Mouse (Mus musculus) forebrain, embryonic 13.5 days (tissue): ENCODE measurements around the gene Slc48a1. TPM values are rescaled to one million over a fixed set of nuclear protein-coding genes. Genes with fewer than 3 reads are reported as not detected.

Source experiments
- ATAC-seq: fragments of 200-750 bp; cut with Nextera tagmentation; 2 replicates; pipeline ENCODE4 v1.8.0; 2017
- H3K27ac ChIP-seq: fragments of 300-500 bp; sonication (generic); 2 replicates; pipeline ENCODE4 v1.5.1; 2015; ENCODE audit warnings: inconsistent platforms, mild to moderate bottlenecking, moderate library complexity
- H3K27me3 ChIP-seq: fragments of 300-500 bp; sonication (generic); 2 replicates; pipeline ENCODE4 v1.6.1; 2015; ENCODE audit warnings: mild to moderate bottlenecking, inconsistent platforms
- H3K36me3 ChIP-seq: fragments of 300-500 bp; sonication (generic); 2 replicates; pipeline ENCODE4 v1.6.1; 2015; ENCODE audit warnings: mild to moderate bottlenecking, inconsistent platforms; ENCODE audit not compliant: poor library complexity, severe bottlenecking
- H3K4me1 ChIP-seq: fragments of 300-500 bp; sonication (generic); 2 replicates; pipeline ENCODE4 v1.6.1; 2015; ENCODE audit warnings: inconsistent platforms
- H3K4me2 ChIP-seq: fragments of 300-500 bp; sonication (generic); 2 replicates; pipeline ENCODE4 v1.6.1; 2015; ENCODE audit warnings: inconsistent platforms, mild to moderate bottlenecking, moderate library complexity
- H3K4me3 ChIP-seq: fragments of 300-500 bp; sonication (generic); 2 replicates; pipeline ENCODE4 v1.5.1; 2015; ENCODE audit warnings: mild to moderate bottlenecking, inconsistent platforms
- H3K9ac ChIP-seq: fragments of 300-500 bp; sonication (generic); 2 replicates; pipeline ENCODE4 v1.6.1; 2015; ENCODE audit warnings: mild to moderate bottlenecking, inconsistent platforms
- H3K9me3 ChIP-seq: fragments of 300-500 bp; sonication (generic); replicated peaks from 2 replicates; pipeline ENCODE4 v1.6.1; 2016; ENCODE audit warnings: inconsistent platforms
- WGBS: fragments of 180-500 bp; shearing (Covaris S2); methylation state at CpG from one replicate; pipeline ENCODE4 v1.1.7; 2015; 5-methylcytosine and 5-hydroxymethylcytosine counted together
- polyA plus RNA-seq: library from polyadenylated mRNA; unstranded; fragments of >200 nt; fragmentation: Nextera tagmentation; extraction: Ambion mirVana; gene quantifications from 2 replicates; pipeline ENCODE4 v1.2.1, GENCODE M21; 2015

Gene Slc48a1
- polyA plus RNA-seq, result 44.1 and 45.2 TPM in 2 replicates

GRCm38 (mm10) chr15:97778311-97779098 lies at the start of gene Slc48a1:
Gene Slc48a1 (plus strand): TSS chr15:97778520.
- ATAC-seq, result no peak
- WGBS, result 78% methylated on average over 8 of the region's 8 CpGs
- Histone ChIP-seq H3K27ac (no peak within 1 kb of the TSS), H3K4me2 (no peak within 1 kb of the TSS), H3K27me3 (peaks cover 19% of the 10 kb centered on the region), H3K9me3 (no peaks in the 10 kb centered on the region), H3K9ac (no peak within 1 kb of the TSS), H3K4me1 (peaks cover 33% of the 10 kb centered on the region), H3K4me3 (no peak within 1 kb of the TSS), H3K36me3 (no peaks in the 10 kb centered on the region)

GRCm38 (mm10) chr15:97728804-97729203 lies 49.5 kb upstream of the Slc48a1 start:
- H3K4me2 ChIP-seq, result no peak overlapping the region
- 62% methylated on average over 7 of the region's 7 CpGs for WGBS
- H3K27ac ChIP-seq, result no peak overlapping the region
- H3K4me3 ChIP-seq, result no peak overlapping the region
- H3K9me3 ChIP-seq, result no peaks in the 10 kb centered on the region
- H3K27me3 ChIP-seq, result no peaks in the 10 kb centered on the region
- H3K36me3 ChIP-seq, result no peaks in the 10 kb centered on the region
- no peak overlapping the region for H3K9ac ChIP-seq
- no peak for ATAC-seq
- H3K4me1 ChIP-seq, result no peaks in the 10 kb centered on the region

DNA sequence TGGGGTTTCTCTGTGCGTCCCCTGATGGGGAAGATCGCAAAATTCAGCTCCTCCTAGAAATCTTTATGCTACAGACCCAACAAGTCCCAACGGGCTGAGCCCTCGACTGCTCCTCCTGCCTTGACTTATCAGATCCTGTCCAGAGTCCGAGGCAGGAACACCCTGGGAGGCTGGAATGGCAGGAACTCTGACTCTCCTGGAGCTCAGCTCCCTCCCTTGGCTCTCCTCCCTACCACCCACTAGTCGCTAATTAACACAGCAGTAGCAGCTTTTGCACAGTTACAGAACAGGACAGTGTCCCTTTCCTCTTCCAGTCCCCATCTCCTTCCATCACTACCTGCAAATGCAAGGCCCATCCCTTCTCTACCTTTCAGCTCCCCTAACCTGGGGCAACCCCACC lies 48.0 kb upstream of the Slc48a1 start:
- Histone ChIP-seq H3K9ac (no peak overlapping the region), H3K9me3 (no peaks in the 10 kb centered on the region), H3K36me3 (no peaks in the 10 kb centered on the region), H3K4me3 (no peak overlapping the region), H3K4me2 (no peak overlapping the region), H3K27ac (no peak overlapping the region), H3K27me3 (no peaks in the 10 kb centered on the region), H3K4me1 (no peaks in the 10 kb centered on the region)
- ATAC-seq, result no peak
- 62% methylated on average over 6 of the region's 6 CpGs for WGBS

DNA sequence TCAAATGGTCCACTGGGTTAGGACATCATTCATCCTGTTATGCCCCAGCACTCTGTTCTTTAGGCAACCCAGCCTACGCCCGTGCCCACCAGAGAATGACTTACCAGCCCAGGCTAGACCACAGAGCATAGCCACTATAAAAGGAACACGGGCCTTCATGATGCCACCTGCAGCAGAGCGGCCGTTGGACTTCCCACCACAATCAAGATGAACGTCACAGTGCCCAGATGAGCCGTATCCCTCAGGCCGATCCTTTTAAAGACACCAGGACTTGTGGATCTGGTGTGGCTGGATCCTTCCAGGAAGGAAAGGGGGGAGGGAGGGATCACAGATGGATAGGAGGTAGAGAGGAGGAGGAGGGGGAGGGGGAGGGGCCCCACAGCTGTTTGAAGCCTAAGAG lies 47.2 kb upstream of the Slc48a1 start, which contains the start of gene Endou:
TSS of gene Endou (minus strand) at position 229 of the 400 bp plus-strand sequence.
- Histone ChIP-seq H3K27ac (no peak within 1 kb of the TSS), H3K9me3 (no peaks in the 10 kb centered on the region), H3K4me3 (no peak within 1 kb of the TSS), H3K4me1 (no peaks in the 10 kb centered on the region), H3K27me3 (no peaks in the 10 kb centered on the region), H3K9ac (no peak within 1 kb of the TSS), H3K36me3 (no peaks in the 10 kb centered on the region), H3K4me2 (no peak within 1 kb of the TSS)
- WGBS, result 95% methylated on average over 8 of the region's 8 CpGs
- ATAC-seq, result no peak

DNA sequence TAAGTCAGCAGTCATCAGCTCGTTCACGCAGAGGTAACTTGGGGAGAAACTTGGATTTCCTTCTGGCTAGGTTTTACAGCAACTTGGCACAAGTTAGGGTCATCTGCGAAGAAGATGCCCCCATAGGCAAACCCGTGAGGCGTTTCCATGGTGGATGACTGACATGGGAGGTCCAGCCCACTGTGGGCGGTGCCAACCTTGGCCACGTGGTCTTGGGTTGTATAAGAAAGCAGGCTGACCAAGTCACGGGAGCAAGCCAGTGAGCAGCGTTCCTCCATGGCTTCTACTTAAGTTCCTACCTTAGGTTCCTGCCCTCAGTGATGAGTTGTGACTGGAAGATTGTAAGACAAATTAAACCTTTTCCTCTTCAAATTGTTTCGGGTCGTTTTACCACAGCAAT lies 46.3 kb upstream of the Slc48a1 start:
- no peak overlapping the region for H3K4me2 ChIP-seq
- no peak for ATAC-seq
- no peak overlapping the region for H3K4me3 ChIP-seq
- H3K27ac ChIP-seq, result no peak overlapping the region
- 92% methylated on average over 11 of the region's 11 CpGs for WGBS
- H3K27me3 ChIP-seq, result no peaks in the 10 kb centered on the region
- H3K9ac ChIP-seq, result no peak overlapping the region
- H3K9me3 ChIP-seq, result no peaks in the 10 kb centered on the region
- no peaks in the 10 kb centered on the region for H3K4me1 ChIP-seq
- H3K36me3 ChIP-seq, result no peaks in the 10 kb centered on the region

GRCm38 (mm10) chr15:97738923-97739322 lies 39.4 kb upstream of the Slc48a1 start:
- H3K27ac ChIP-seq, result no peak overlapping the region
- 91% methylated on average over 7 of the region's 7 CpGs for WGBS
- H3K9me3 ChIP-seq, result no peaks in the 10 kb centered on the region
- H3K9ac ChIP-seq, result no peak overlapping the region
- H3K4me3 ChIP-seq, result no peak overlapping the region
- no peaks in the 10 kb centered on the region for H3K27me3 ChIP-seq
- H3K4me1 ChIP-seq, result peaks cover 3% of the 10 kb centered on the region; the same call in 1 of the 2 replicates
- ATAC-seq, result no peak
- no peak overlapping the region for H3K4me2 ChIP-seq
- no peaks in the 10 kb centered on the region for H3K36me3 ChIP-seq

DNA sequence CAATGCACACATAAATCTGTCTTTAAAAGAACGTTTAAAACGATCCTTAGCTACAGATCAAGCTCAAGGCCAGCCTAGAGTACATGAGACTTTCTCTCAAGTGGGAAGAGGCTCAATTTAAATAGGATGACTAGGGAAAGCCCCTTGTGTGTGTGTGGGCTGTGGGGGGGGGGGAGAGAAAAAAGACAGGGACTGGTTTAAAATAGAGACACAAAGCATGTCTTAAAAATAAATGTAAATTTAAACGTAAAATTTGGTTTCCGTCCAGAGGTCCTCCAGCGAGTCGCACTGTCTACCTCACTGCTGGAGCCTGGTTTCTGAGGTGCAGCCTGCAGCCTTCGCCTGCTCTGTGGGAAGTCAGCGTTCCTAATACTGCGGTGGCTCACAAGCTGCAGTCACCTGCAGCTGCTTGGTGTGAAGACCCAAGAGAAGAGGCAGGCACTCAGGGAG lies 38.0 kb upstream of the Slc48a1 start:
- H3K4me2 ChIP-seq, result no peak overlapping the region
- no peak overlapping the region for H3K4me3 ChIP-seq
- H3K4me1 ChIP-seq, result peaks cover 6% of the 10 kb centered on the region; the same call in 1 of the 2 replicates
- 87% methylated on average over 9 of the region's 9 CpGs for WGBS
- ATAC-seq, result no peak
- no peaks in the 10 kb centered on the region for H3K9me3 ChIP-seq
- H3K27ac ChIP-seq, result no peak overlapping the region
- no peak overlapping the region for H3K9ac ChIP-seq
- H3K36me3 ChIP-seq, result no peaks in the 10 kb centered on the region
- H3K27me3 ChIP-seq, result no peaks in the 10 kb centered on the region

DNA sequence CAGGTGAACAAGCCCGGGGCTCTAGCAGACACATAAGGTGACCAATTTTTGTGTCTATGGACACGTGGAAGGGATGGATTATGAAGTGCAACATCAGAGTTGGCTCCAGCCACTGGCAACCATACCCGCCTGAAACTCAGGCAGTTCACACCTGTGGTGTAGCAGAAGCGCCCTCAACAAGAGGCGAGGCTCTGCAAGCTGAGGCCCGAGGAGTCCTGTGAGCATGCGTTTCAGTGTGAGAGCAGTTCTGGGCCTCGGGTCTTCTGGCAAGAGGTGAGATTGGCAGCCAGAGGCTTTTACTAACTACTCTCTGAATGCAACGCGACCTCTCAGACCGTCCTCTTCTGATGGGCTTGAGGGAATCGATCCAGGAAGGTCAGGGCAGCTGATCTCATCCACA lies 36.7 kb upstream of the Slc48a1 start:
- H3K4me3 ChIP-seq, result no peak overlapping the region
- no peaks in the 10 kb centered on the region for H3K9me3 ChIP-seq
- no peaks in the 10 kb centered on the region for H3K27me3 ChIP-seq
- no peak overlapping the region for H3K4me2 ChIP-seq
- 84% methylated on average over 12 of the region's 12 CpGs for WGBS
- ATAC-seq, result no peak
- peak overlapping the region; percentile 8; the same call in 1 of the 2 replicates for H3K27ac ChIP-seq
- no peak overlapping the region for H3K9ac ChIP-seq
- no peaks in the 10 kb centered on the region for H3K36me3 ChIP-seq
- peaks cover 6% of the 10 kb centered on the region; the same call in 1 of the 2 replicates for H3K4me1 ChIP-seq

DNA sequence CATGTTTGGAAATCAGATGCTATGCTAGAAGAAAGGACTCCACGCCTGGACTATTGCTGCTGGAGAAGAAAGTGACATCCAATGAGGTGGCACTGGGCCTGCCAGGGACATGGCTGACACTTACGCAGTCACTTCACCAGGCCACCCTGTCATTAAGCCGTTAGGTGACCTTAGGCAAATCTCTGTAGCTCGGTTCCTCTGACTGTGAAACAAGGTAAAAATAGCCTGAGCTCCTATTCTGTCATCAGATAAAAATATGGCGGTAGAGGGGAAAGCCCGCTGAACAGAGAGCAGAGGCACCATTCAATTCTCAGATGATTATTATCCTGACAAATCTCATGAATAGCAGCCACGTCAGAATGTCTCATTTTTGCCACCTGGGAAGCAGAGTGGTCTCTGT lies 36.2 kb upstream of the Slc48a1 start:
- 70% methylated on average over 7 of the region's 7 CpGs for WGBS
- peaks cover 6% of the 10 kb centered on the region; the same call in 1 of the 2 replicates for H3K4me1 ChIP-seq
- no peak overlapping the region for H3K4me3 ChIP-seq
- no peak for ATAC-seq
- H3K9me3 ChIP-seq, result no peaks in the 10 kb centered on the region
- no peaks in the 10 kb centered on the region for H3K27me3 ChIP-seq
- H3K27ac ChIP-seq, result 0 out of 2 replicates have a peak overlapping the region, but pooled peaks have one; percentile 8
- H3K4me2 ChIP-seq, result no peak overlapping the region
- no peaks in the 10 kb centered on the region for H3K36me3 ChIP-seq
- no peak overlapping the region for H3K9ac ChIP-seq

DNA sequence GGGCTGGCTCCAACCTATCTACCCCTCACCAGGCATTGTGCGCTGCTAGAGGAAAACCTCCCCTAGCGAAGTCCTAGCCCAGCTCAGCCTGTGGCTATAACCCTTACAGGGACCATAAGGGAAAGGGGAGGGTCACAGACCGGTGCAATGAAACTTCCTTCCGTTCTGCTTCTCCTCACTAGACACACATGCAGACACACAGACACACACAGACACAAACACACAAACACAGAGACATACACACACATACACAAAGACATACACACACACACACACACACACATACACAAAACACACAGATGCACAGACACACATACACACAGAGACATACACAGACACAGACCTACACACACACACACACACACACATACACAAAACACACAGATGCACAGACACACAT lies 35.7 kb upstream of the Slc48a1 start:
- H3K4me2 ChIP-seq, result no peak overlapping the region
- no peaks in the 10 kb centered on the region for H3K27me3 ChIP-seq
- no peaks in the 10 kb centered on the region for H3K36me3 ChIP-seq
- no peak overlapping the region for H3K4me3 ChIP-seq
- H3K9me3 ChIP-seq, result no peaks in the 10 kb centered on the region
- peaks cover 6% of the 10 kb centered on the region; the same call in 1 of the 2 replicates for H3K4me1 ChIP-seq
- no peak overlapping the region for H3K9ac ChIP-seq
- no peak for ATAC-seq
- no peak overlapping the region for H3K27ac ChIP-seq
- WGBS, result 56% methylated on average over 4 of the region's 4 CpGs

DNA sequence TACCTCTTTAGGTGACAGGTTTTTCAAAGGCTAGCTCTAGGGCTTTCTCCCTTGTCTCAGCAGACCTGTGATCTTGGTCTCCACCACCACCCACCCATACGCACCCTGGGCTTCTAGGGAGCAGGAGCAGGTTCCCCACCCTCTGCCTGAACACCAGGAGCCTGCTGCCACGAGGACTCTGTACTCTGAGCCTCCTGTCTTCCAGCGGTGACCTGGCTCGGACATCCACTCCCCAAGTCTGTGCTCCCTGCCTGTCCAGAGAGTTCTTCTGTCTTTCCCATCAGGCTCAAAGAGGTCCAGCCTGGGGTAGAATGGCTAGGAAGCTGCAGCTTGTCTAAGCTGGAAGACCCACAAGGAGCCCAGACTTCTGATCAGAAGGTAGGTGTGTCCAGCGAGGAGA lies 35.1 kb upstream of the Slc48a1 start:
- Histone ChIP-seq H3K9ac (no peak overlapping the region), H3K4me2 (no peak overlapping the region), H3K4me3 (no peak overlapping the region), H3K4me1 (peaks cover 8% of the 10 kb centered on the region; the same call in 1 of the 2 replicates), H3K27me3 (no peaks in the 10 kb centered on the region), H3K36me3 (no peaks in the 10 kb centered on the region), H3K9me3 (no peaks in the 10 kb centered on the region), H3K27ac (no peak overlapping the region)
- no peak for ATAC-seq
- WGBS, result 87% methylated on average over 5 of the region's 5 CpGs

DNA sequence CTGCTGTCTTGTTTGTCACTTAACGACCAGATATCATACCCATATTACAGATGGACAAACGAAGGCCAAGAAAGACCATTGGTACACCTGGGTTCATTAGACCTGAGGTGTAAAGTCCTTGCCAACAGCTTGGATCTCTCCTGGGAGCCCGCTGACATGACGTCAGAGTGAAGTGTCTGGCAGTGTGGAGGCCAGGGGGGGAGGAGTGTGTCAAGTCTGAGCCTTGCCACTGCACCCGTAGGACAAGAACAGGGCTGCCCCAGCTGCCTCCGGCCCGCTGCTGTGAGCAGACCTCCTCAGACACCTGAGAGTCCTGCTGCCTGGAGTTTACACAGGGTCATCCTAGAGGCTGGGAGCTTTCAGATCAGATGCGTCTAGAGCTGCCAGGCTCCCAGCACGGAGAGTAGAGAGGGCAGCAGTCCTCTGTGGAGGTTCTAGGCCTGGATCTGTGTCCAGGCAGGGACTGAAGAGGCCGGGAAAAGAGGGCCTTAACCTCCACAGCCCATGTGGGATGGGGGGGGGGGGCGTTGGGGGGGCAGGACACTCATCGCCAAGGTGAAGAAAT lies 34.3 kb upstream of the Slc48a1 start:
- H3K27me3 ChIP-seq, result no peaks in the 10 kb centered on the region
- ATAC-seq, result no peak
- peaks cover 12% of the 10 kb centered on the region; the same call in 1 of the 2 replicates for H3K4me1 ChIP-seq
- H3K36me3 ChIP-seq, result no peaks in the 10 kb centered on the region
- 79% methylated on average over 12 of the region's 12 CpGs for WGBS
- H3K4me3 ChIP-seq, result no peak overlapping the region
- no peak overlapping the region for H3K9ac ChIP-seq
- H3K4me2 ChIP-seq, result no peak overlapping the region
- H3K9me3 ChIP-seq, result no peaks in the 10 kb centered on the region
- H3K27ac ChIP-seq, result no peak overlapping the region
